Mouse (Mus musculus) embryonic fibroblast, embryonic 13.5 days (primary cell): ENCODE data around the gene Zswim5. TPM values are rescaled to one million over a fixed set of nuclear protein-coding genes. Genes with fewer than 3 reads are reported as not detected.

Experiments used
- H3K27ac ChIP-seq: 2 replicates; pipeline ENCODE4 v1.5.1; 2012; ENCODE audit warnings: low read length, control low read depth, inconsistent platforms; ENCODE audit not compliant: insufficient read depth
- H3K4me1 ChIP-seq: 2 replicates; pipeline ENCODE4 v1.6.1; 2011; ENCODE audit warnings: low read length; ENCODE audit not compliant: control insufficient read depth, insufficient read depth
- H3K4me3 ChIP-seq: 2 replicates; pipeline ENCODE4 v1.5.1; 2011; ENCODE audit warnings: mild to moderate bottlenecking, control low read depth, low read length; ENCODE audit not compliant: insufficient read depth
- CTCF ChIP-seq: IDR thresholded peaks from 2 replicates; pipeline ENCODE4 v1.5.1; 2011; ENCODE audit warnings: mild to moderate bottlenecking, control low read depth, low read length, moderate library complexity, borderline replicate concordance; ENCODE audit not compliant: insufficient read depth
- POLR2A ChIP-seq: IDR thresholded peaks from 2 replicates; pipeline ENCODE4 v1.6.1; 2011; ENCODE audit warnings: low read depth, mild to moderate bottlenecking, control low read depth, low read length, moderate library complexity
- polyA plus RNA-seq: library from polyadenylated mRNA; stranded (reverse); fragments of >200 nt; gene quantifications from 2 replicates; pipeline ENCODE4 v1.2.4, GENCODE M21; 2011; ENCODE audit warnings: low read depth; ENCODE audit not compliant: missing spikeins, insufficient read length

Gene Zswim5
- polyA plus RNA-seq, 1 experiment: not detected

- H3K27ac ChIP-seq: peak within 1 kb of the TSS; percentile 19
- TF ChIP-seq CTCF (no peak), POLR2A (no peak; the same call in none of the 2 replicates)
- H3K4me1 ChIP-seq: peaks cover 4% of the 10 kb centered on the region; the same call in 1 of the 2 replicates
- peak within 1 kb of the TSS; percentile 76 for H3K4me3 ChIP-seq
Measured at GRCm38 (mm10) chr4:117019206-117020134, 142.3 kb downstream of the Zswim5 start, which contains the start of gene Eif2b3. Gene Eif2b3 (plus strand): TSS chr4:117019402.

GRCm38 (mm10) chr4:117023469-117023868 lies 146.3 kb downstream of the Zswim5 start:
- H3K4me1 ChIP-seq: peaks cover 4% of the 10 kb centered on the region; the same call in 1 of the 2 replicates
- TF ChIP-seq POLR2A (no peak), CTCF (no peak)

GRCm38 (mm10) chr4:117031105-117031504 lies 153.9 kb downstream of the Zswim5 start:
- Histone ChIP-seq H3K27ac (no peak overlapping the region), H3K4me1 (no peaks in the 10 kb centered on the region), H3K4me3 (no peak overlapping the region)
- no peak for TF ChIP-seq CTCF
- TF ChIP-seq POLR2A: no peak

More at GRCm38 (mm10) chr4:117023469-117023868, 146.3 kb downstream of the Zswim5 start:
- no peak overlapping the region for H3K4me3 ChIP-seq
- no peak overlapping the region for H3K27ac ChIP-seq

Other genes with a start within 250 kb of the Zswim5 start
- gene Nasp, start 249.4 kb upstream of the Zswim5 start, polyA plus RNA-seq: 63.7 and 95.4 TPM in 2 replicates
- 575 and 597 TPM in 2 replicates for gene Akr1a1, start 225.7 kb upstream of the Zswim5 start, polyA plus RNA-seq
- 887 and 980 TPM in 2 replicates for gene Prdx1, start 191.8 kb upstream of the Zswim5 start, polyA plus RNA-seq
- gene Mmachc, start 169.0 kb upstream of the Zswim5 start, polyA plus RNA-seq: 18.6 and 22.6 TPM in 2 replicates
- 21.8 and 33.8 TPM in 2 replicates for gene Ccdc163, start 168.9 kb upstream of the Zswim5 start, polyA plus RNA-seq
- gene Tesk2, start 156.4 kb upstream of the Zswim5 start, polyA plus RNA-seq: 6.3 and 7.8 TPM in 2 replicates
- gene Toe1, start 69.7 kb upstream of the Zswim5 start, polyA plus RNA-seq: 18.4 and 18.6 TPM in 2 replicates
- gene Mutyh, start 69.7 kb upstream of the Zswim5 start, polyA plus RNA-seq: 4.7 and 9.2 TPM in 2 replicates
- gene Hpdl, start 55.7 kb upstream of the Zswim5 start, polyA plus RNA-seq: 0.39 TPM in 1 of 2 replicates, not detected in the other
- gene Urod, start 117.0 kb downstream of the Zswim5 start, polyA plus RNA-seq: 54.1 and 54.6 TPM in 2 replicates
- gene Hectd3, start 117.9 kb downstream of the Zswim5 start, polyA plus RNA-seq: 10.1 and 10.2 TPM in 2 replicates
- gene Eif2b3, start 142.0 kb downstream of the Zswim5 start, polyA plus RNA-seq: 34.1 and 37.9 TPM in 2 replicates
- not detected in 2 replicates for gene Ptch2, start 218.7 kb downstream of the Zswim5 start, polyA plus RNA-seq
- gene Btbd19, start 248.3 kb downstream of the Zswim5 start, polyA plus RNA-seq: 42.1 and 57.8 TPM in 2 replicates
- gene Tctex1d4, start 249.4 kb downstream of the Zswim5 start, polyA plus RNA-seq: not detected in 2 replicates